In genomic region chr6:28842375-28843276, GRCm38 (mm10) we compare ENCODE assay signal across 9 mouse cellular contexts. TPM values are rescaled to one million over a fixed set of nuclear protein-coding genes. Genes with fewer than 3 reads are reported as not detected.
DNase-seq lines count a peak whose midpoint lies in the region; ATAC-seq and TF ChIP-seq lines count a peak whose summit lies in the region.
"Had no signal": no experiment of that assay in that cellular context is flagged by ENCODE, and none has a peak within 500 bp of the region (broad histone marks: within the 10 kb centered on the region; RNA-seq: fewer than 3 reads in every experiment).

No protein-coding gene starts in this region.

- H3K4me2 ChIP-seq in forebrain, embryonic 14.5 days (ENCODE audit: low read length): peak overlapping the region; percentile 15
- H3K4me2 ChIP-seq in lung, postnatal 0 days (replicated peaks; ENCODE audit: low read depth, low read length): no peak overlapping the region
- H3K4me2 ChIP-seq in kidney, embryonic 14.5 days (replicated peaks; ENCODE audit: low read depth, low read length): no peak overlapping the region
- H3K4me2 ChIP-seq: kidney, embryonic 15.5 days had no signal

- peak overlapping the region; percentile 29; the same call in 1 of the 2 replicates for H3K9ac ChIP-seq in forebrain, embryonic 14.5 days (ENCODE audit: low read length)
- no peak overlapping the region for H3K9ac ChIP-seq in lung, postnatal 0 days (replicated peaks; ENCODE audit: low read depth)
- no peak overlapping the region for H3K9ac ChIP-seq in kidney, embryonic 14.5 days (ENCODE audit: low read depth, low read length)
- H3K9ac ChIP-seq: kidney, embryonic 15.5 days had no signal

- TF ChIP-seq POLR2A in olfactory bulb, adult 2 months (IDR thresholded peaks at IDR 0.05; ENCODE audit: insufficient read depth, low read depth, low read length): no peak

- TF ChIP-seq CTCF in olfactory bulb, adult 2 months (IDR thresholded peaks at IDR 0.05; ENCODE audit: insufficient read depth, low read depth, low read length): no peak
- no peak for TF ChIP-seq CTCF in lung, postnatal 0 days (IDR thresholded peaks at IDR 0.05)

- H3K9me3 ChIP-seq in forebrain, embryonic 14.5 days (replicated peaks; ENCODE audit: control insufficient read depth, low read length): no peaks in the 10 kb centered on the region
- H3K9me3 ChIP-seq in lung, postnatal 0 days (ENCODE audit: low read length): no peaks in the 10 kb centered on the region
- H3K9me3 ChIP-seq in kidney, embryonic 14.5 days (ENCODE audit: control insufficient read depth, low read length): no peaks in the 10 kb centered on the region
- H3K9me3 ChIP-seq: kidney, embryonic 15.5 days had no signal

- intact Hi-C loops in heart, postnatal 25 days (cut with DNase I): no loop called here

- no peak overlapping the region for H3K4me3 ChIP-seq in forebrain, embryonic 14.5 days (ENCODE audit: low read depth, low read length)
- no peak overlapping the region for H3K4me3 ChIP-seq in olfactory bulb, adult 2 months (ENCODE audit: insufficient read depth, low read depth, low read length)
- H3K4me3 ChIP-seq in lung, postnatal 0 days (ENCODE audit: low read depth, low read length): no peak overlapping the region
- H3K4me3 ChIP-seq in kidney, embryonic 14.5 days (ENCODE audit: low read length): no peak overlapping the region
- H3K4me3 ChIP-seq: kidney, embryonic 15.5 days had no signal

- WGBS in forebrain, embryonic 14.5 days: 7% methylated on average over 4 of the region's 4 CpGs
- 74% methylated on average over 4 of the region's 4 CpGs for WGBS in olfactory bulb, adult 2 months
- 89% methylated on average over 4 of the region's 4 CpGs for WGBS in lung, postnatal 0 days
- 76% methylated on average over 4 of the region's 4 CpGs for WGBS in kidney, embryonic 14.5 days

- H3K27me3 ChIP-seq in forebrain, embryonic 14.5 days (replicated peaks; ENCODE audit: control insufficient read depth, insufficient read depth, low read length): no peaks in the 10 kb centered on the region
- no peaks in the 10 kb centered on the region for H3K27me3 ChIP-seq in lung, postnatal 0 days (replicated peaks; ENCODE audit: insufficient read depth, low read length)
- no peaks in the 10 kb centered on the region for H3K27me3 ChIP-seq in kidney, embryonic 14.5 days (ENCODE audit: control insufficient read depth, insufficient read depth, low read length)
- H3K27me3 ChIP-seq: kidney, embryonic 15.5 days had no signal

- H3K27ac ChIP-seq in forebrain, embryonic 14.5 days (ENCODE audit: low read depth, low read length): peak overlapping the region; percentile 77
- H3K27ac ChIP-seq in olfactory bulb, adult 2 months (ENCODE audit: insufficient read depth, low read depth, low read length): peak overlapping the region; percentile 63
- no peak overlapping the region for H3K27ac ChIP-seq in lung, postnatal 0 days (ENCODE audit: low read length)
- no peak overlapping the region for H3K27ac ChIP-seq in kidney, embryonic 14.5 days (ENCODE audit: low read depth, low read length)
- H3K27ac ChIP-seq: kidney, embryonic 15.5 days had no signal

- peaks cover 32% of the 10 kb centered on the region for H3K4me1 ChIP-seq in forebrain, embryonic 14.5 days (ENCODE audit: control insufficient read depth, insufficient read depth, low read length)
- peaks cover 10% of the 10 kb centered on the region for H3K4me1 ChIP-seq in olfactory bulb, adult 2 months (ENCODE audit: control insufficient read depth, insufficient read depth, low read length)
- no peaks in the 10 kb centered on the region for H3K4me1 ChIP-seq in lung, postnatal 0 days (ENCODE audit: insufficient read depth, low read depth, low read length)
- peaks cover 2% of the 10 kb centered on the region; the same call in 1 of the 2 replicates for H3K4me1 ChIP-seq in kidney, embryonic 14.5 days (ENCODE audit: control insufficient read depth, insufficient read depth, low read length)

- peak; percentile 90 for ATAC-seq in forebrain, embryonic 14.5 days
- ATAC-seq in lung, postnatal 0 days: no peak
- ATAC-seq in kidney, embryonic 14.5 days (ENCODE audit: low FRiP score, low TSS enrichment): no peak

- no peak for TF ChIP-seq EP300 in lung, postnatal 0 days (IDR thresholded peaks at IDR 0.05)

- H3K36me3 ChIP-seq in forebrain, embryonic 14.5 days (ENCODE audit: control insufficient read depth, insufficient read depth, low read length): no peaks in the 10 kb centered on the region
- no peaks in the 10 kb centered on the region for H3K36me3 ChIP-seq in lung, postnatal 0 days (ENCODE audit: insufficient read depth, low read length)
- H3K36me3 ChIP-seq in kidney, embryonic 14.5 days (ENCODE audit: control insufficient read depth, insufficient read depth, low read length): no peaks in the 10 kb centered on the region
- H3K36me3 ChIP-seq: kidney, embryonic 15.5 days had no signal

- DNase-seq in gastrocnemius, adult 18-20 months (ENCODE audit: low spot score): peak; percentile 19
- no peak for DNase-seq in gastrocnemius, postnatal 10 days
- DNase-seq in forebrain, embryonic 14.5 days (ENCODE audit: low spot score): peak; percentile 92
- DNase-seq in layer of hippocampus, postnatal 36 days: peak; percentile 71 to 78
- DNase-seq in lung, postnatal 0 days (ENCODE audit: low spot score): no peak
- no peak for DNase-seq in heart, postnatal 25 days (ENCODE audit: low spot score)

RNA-seq across cellular contexts. Expression of gene Lrrc4, which starts 11.1 kb away (rescaled TPM):
- under 1 TPM; 0.39 to 0.40 TPM for total RNA-seq in gastrocnemius, adult 18-20 months (2021)
- 1 to 10 TPM; 1.0 to 1.1 TPM for total RNA-seq in gastrocnemius, postnatal 10 days (2021)
- 5.8 and 7.6 TPM in 2 replicates for polyA plus RNA-seq in forebrain, embryonic 14.5 days (2014; fragmentation: Nextera tagmentation; extraction: Ambion mirVana)
- total RNA-seq in layer of hippocampus, postnatal 36 days (2021): 10 to 100 TPM; 88.9 to 90.2 TPM
- not detected in 2 replicates for polyA plus RNA-seq in olfactory bulb, adult 2 months (2012; ENCODE audit: insufficient read depth, insufficient read length, low replicate concordance, missing spikeins)
- polyA plus RNA-seq in lung, postnatal 0 days (2015; fragmentation: Nextera tagmentation; extraction: Ambion mirVana): 0.35 TPM in 2 replicates
- 1.6 and 2.8 TPM in 2 replicates for polyA plus RNA-seq in kidney, embryonic 14.5 days (2014; fragmentation: Nextera tagmentation; extraction: Ambion mirVana)
- total RNA-seq in heart, postnatal 25 days (2021): under 1 TPM; 0.23 to 0.36 TPM

Comparison
In these comparisons a context has a peak if more than half of its experiments do, and no peak if none do; other contexts are left out.
1. DNase-seq: peak in gastrocnemius, adult 18-20 months (single experiment), forebrain, embryonic 14.5 days (single experiment) and layer of hippocampus, postnatal 36 days (2 of 2); none in gastrocnemius, postnatal 10 days (single experiment), lung, postnatal 0 days (single experiment) and heart, postnatal 25 days (single experiment).
2. H3K27ac ChIP-seq: peak in forebrain, embryonic 14.5 days (single experiment) and olfactory bulb, adult 2 months (single experiment); none in lung, postnatal 0 days (single experiment) and kidney, embryonic 14.5 days (single experiment).
3. RNA of gene Lrrc4, which starts 11.1 kb away (total RNA-seq): 88.9 to 90.2 TPM in layer of hippocampus, postnatal 36 days; 1.0 to 1.1 TPM in gastrocnemius, postnatal 10 days, 0.39 to 0.40 TPM in gastrocnemius, adult 18-20 months and 0.23 to 0.36 TPM in heart, postnatal 25 days; every median in the first group is over 10 times any median in the second.